Mouse (Mus musculus) embryonic facial prominence, embryonic 15.5 days (tissue): ENCODE data around the gene Tmem120b. TPM values are rescaled to one million over a fixed set of nuclear protein-coding genes. Genes with fewer than 3 reads are reported as not detected.
A peak's percentile ranks its signal among the peaks of the same experiment; 100 is the strongest.

Source experiments
- ATAC-seq: fragments of 200-750 bp; cut with Nextera tagmentation; 2 replicates; pipeline ENCODE4 v1.8.0; 2017; ENCODE audit warnings: low read depth, moderate TSS enrichment; ENCODE audit not compliant: insufficient number of reproducible peaks, low FRiP score, low TSS enrichment
- H3K27ac ChIP-seq: fragments of 300-500 bp; sonication (generic); replicated peaks from 2 replicates; pipeline ENCODE4 v1.5.1; 2015; ENCODE audit warnings: mild to moderate bottlenecking, inconsistent platforms
- H3K27me3 ChIP-seq: fragments of 300-500 bp; sonication (generic); 2 replicates; pipeline ENCODE4 v1.6.1; 2015; ENCODE audit warnings: inconsistent platforms
- H3K36me3 ChIP-seq: fragments of 300-500 bp; sonication (generic); 2 replicates; pipeline ENCODE4 v1.6.1; 2015; ENCODE audit warnings: mild to moderate bottlenecking, inconsistent platforms
- H3K4me1 ChIP-seq: fragments of 300-500 bp; sonication (generic); 2 replicates; pipeline ENCODE4 v1.6.1; 2015; ENCODE audit warnings: inconsistent platforms
- H3K4me2 ChIP-seq: fragments of 300-500 bp; sonication (generic); replicated peaks from 2 replicates; pipeline ENCODE4 v1.6.1; 2015; ENCODE audit warnings: mild to moderate bottlenecking, inconsistent platforms
- H3K4me3 ChIP-seq: fragments of 300-500 bp; sonication (generic); replicated peaks from 2 replicates; pipeline ENCODE4 v1.5.1; 2015; ENCODE audit warnings: mild to moderate bottlenecking, inconsistent platforms
- H3K9ac ChIP-seq: fragments of 300-500 bp; sonication (generic); 2 replicates; pipeline ENCODE4 v1.6.1; 2015; ENCODE audit warnings: inconsistent platforms
- H3K9me3 ChIP-seq: fragments of 300-500 bp; sonication (generic); replicated peaks from 2 replicates; pipeline ENCODE4 v1.6.1; 2016; ENCODE audit warnings: inconsistent platforms
- WGBS: fragments of 180-500 bp; shearing (Covaris S2); methylation state at CpG from one replicate; pipeline ENCODE4 v1.1.7; 2015; 5-methylcytosine and 5-hydroxymethylcytosine counted together
- polyA plus RNA-seq: library from polyadenylated mRNA; unstranded; fragments of >200 nt; fragmentation: Nextera tagmentation; extraction: Ambion mirVana; gene quantifications from 2 replicates; pipeline ENCODE4 v1.2.1, GENCODE M21; 2015

Tmem120b gene
- polyA plus RNA-seq, 1 experiment from 2014 or later, result 19.4 TPM

DNA sequence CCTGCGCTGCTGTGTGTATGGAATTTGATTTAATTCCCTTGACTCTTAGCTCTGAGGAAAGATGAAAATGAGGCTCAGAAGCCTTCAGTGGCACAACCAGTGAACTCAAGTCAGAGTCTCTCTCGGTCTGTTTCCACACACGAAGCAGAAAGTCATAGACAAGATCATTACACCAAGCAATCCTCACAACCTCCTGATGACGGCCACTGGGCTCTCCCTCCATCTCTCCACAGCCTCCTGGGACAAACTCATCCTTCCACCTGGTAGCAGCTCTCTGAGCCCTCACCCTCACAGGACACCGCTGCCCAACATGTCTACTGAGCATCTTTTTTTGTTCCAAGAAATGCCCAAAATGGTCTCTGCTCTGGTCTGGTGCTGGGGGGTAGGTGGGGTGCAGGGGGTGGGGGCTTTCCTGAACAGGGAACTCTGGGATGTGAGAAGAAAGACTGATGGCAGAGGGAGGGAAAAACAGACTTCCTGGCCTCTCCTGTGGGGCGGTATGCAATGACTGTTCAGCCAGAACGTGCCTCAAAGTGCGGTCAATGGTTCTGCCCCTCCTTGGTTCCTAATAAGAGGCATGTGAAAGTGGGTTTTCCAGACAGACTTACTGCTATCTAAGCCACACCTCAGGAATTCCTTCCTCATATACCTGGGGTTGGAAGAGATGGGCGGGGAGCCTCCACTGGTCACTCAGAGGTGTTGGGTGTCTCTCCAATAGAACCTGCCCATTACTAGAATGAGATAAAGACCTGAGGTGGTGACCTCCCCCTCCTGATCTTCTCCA is 62.0 kb downstream of the Tmem120b start:
- no peak overlapping the region for H3K27ac ChIP-seq
- H3K36me3 ChIP-seq, result 0 out of 2 replicates have a peak, but pooled peaks cover 13% of the 10 kb centered on the region
- H3K9me3 ChIP-seq, result no peaks in the 10 kb centered on the region
- ATAC-seq, result no peak
- no peaks in the 10 kb centered on the region for H3K27me3 ChIP-seq
- H3K9ac ChIP-seq, result no peak overlapping the region
- no peak overlapping the region for H3K4me3 ChIP-seq
- no peak overlapping the region for H3K4me2 ChIP-seq
- peaks cover 48% of the 10 kb centered on the region for H3K4me1 ChIP-seq
- 81% methylated on average over 9 of the region's 9 CpGs for WGBS

DNA sequence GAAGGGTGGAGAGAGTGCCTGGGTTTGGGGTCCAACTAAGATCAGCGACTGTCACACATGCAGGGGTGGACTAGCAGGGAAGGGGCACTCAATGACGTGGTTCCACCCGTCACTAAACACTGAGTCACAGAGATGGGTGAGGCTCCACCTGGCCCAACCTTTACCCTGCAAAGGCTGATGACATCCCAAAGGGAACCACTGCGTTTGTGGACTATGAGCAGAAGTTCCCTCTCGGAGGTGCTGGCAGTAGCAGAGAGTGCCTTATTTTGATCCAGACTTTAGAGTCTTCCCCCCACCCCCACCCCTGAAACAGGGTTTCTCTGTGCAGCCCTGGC is 62.6 kb downstream of the Tmem120b start:
- H3K4me2 ChIP-seq, result no peak overlapping the region
- WGBS, result 76% methylated on average over 5 of the region's 5 CpGs
- 0 out of 2 replicates have a peak, but pooled peaks cover 10% of the 10 kb centered on the region for H3K36me3 ChIP-seq
- H3K27me3 ChIP-seq, result no peaks in the 10 kb centered on the region
- peaks cover 54% of the 10 kb centered on the region for H3K4me1 ChIP-seq
- no peak overlapping the region for H3K9ac ChIP-seq
- H3K9me3 ChIP-seq, result no peaks in the 10 kb centered on the region
- no peak for ATAC-seq
- H3K27ac ChIP-seq, result no peak overlapping the region
- no peak overlapping the region for H3K4me3 ChIP-seq

DNA sequence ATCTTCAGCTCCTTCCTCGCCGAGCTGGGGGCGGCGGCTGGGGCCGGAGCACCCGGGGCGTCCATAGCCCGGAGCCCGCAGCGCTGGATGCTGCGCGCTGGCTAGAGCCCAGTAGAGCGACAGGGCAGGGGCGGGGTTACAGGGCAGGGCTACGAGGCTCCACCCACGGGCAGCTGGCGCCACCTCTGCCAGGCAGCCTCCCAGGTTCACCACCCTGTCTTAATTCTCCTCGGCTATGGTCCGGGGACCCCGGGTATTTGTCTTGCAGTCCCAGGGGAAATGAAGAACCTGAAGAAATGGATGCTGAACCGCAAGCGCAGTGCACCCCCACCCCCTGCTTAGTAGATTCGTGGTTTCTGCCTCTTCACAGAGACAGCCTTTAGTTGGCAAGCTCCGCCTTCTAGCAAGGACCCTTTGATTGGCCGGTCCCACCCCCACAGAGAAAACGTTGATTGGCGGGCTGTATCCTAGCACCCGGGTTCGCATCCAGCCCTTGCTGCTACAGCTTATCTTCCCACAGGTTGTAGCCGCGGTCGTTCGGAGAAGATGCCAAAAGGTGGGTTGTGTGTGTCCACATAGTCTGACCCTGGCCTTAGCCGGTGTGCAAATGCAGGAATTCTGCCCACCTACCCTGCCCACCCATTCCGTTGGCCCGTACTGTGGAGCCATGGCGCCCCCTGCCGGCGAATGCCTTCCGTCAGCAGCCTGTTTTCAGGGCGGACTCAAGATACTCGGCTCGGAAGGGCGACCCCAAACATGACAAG is 64.3 kb downstream of the Tmem120b start, which contains the start of gene Rhof:
TSS of gene Rhof (minus strand) at position 385 of the 764 bp plus-strand sequence.
- WGBS, result 2% methylated on average over 44 of the region's 44 CpGs
- Histone ChIP-seq H3K9me3 (no peaks in the 10 kb centered on the region), H3K4me3 (peak within 1 kb of the TSS; percentile 49), H3K27me3 (no peaks in the 10 kb centered on the region), H3K9ac (peak within 1 kb of the TSS; percentile 37; the same call in 1 of the 2 replicates), H3K4me2 (peak within 1 kb of the TSS; percentile 86), H3K4me1 (peaks cover 71% of the 10 kb centered on the region), H3K27ac (peak within 1 kb of the TSS; percentile 100), H3K36me3 (0 out of 2 replicates have a peak, but pooled peaks cover 7% of the 10 kb centered on the region)
- peak; percentile 63 for ATAC-seq

DNA sequence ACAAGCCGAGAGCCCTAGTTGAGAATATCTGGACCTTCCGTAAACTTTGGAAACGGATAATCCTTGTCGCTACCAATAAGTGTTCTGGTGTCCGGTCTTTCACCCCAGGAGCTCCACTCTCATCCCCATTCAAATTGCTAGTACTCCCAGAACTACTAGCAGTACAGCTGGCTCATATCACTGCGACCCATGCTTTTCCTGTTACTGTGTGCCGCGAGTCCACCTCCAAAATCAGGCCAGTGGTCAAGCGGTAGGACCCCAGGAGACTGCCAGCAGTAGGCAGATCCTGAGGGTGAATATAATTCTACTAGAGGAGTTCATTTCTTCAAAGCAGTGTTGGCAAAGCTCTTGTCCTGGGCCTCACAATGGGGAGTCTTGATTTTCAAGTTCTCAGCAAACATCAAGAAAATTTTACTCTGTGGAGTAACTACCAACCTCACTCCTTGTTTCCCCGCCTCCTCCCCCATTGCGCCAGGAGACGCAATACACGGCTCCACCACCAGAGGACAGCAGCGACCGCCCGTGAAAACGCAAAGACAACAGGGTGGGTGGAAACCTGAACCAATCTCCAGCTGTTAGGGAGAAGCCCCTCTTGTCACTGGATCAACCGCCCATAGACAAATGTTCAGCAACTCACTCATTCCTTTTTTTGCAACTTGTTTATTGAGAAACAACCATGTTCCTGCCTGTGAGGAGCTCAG is 65.0 kb downstream of the Tmem120b start:
- peak overlapping the region; percentile 100 for H3K27ac ChIP-seq
- H3K36me3 ChIP-seq, result 0 out of 2 replicates have a peak, but pooled peaks cover 7% of the 10 kb centered on the region
- H3K9ac ChIP-seq, result no peak overlapping the region
- no peaks in the 10 kb centered on the region for H3K9me3 ChIP-seq
- peak overlapping the region; percentile 49 for H3K4me3 ChIP-seq
- H3K4me2 ChIP-seq, result peak overlapping the region; percentile 86
- H3K27me3 ChIP-seq, result no peaks in the 10 kb centered on the region
- peaks cover 78% of the 10 kb centered on the region for H3K4me1 ChIP-seq
- ATAC-seq, result no peak
- 17% methylated on average over 18 of the region's 18 CpGs for WGBS

DNA sequence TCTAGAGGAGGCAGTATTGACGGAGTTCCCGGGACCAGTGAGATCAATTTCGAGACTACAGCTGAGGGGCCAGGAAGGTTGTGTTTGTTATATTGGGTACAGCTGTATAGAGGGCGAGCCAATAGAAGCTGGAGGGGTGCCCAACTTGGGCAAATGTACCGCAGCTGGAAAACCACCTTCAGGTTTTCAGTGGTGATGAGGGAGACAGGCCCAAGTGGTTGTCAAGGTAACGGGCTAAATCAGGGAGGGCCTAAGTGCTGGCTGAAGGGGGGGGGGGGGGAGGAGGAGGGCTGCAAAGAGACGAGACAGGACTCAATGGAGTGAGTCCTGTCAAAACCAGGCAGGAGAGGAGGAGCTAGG is 65.5 kb downstream of the Tmem120b start:
- Histone ChIP-seq H3K27ac (peak overlapping the region; percentile 100), H3K4me3 (no peak overlapping the region), H3K9ac (no peak overlapping the region), H3K9me3 (no peaks in the 10 kb centered on the region), H3K27me3 (no peaks in the 10 kb centered on the region), H3K4me2 (0 out of 2 replicates have a peak overlapping the region, but pooled peaks have one; percentile 97), H3K4me1 (peaks cover 76% of the 10 kb centered on the region), H3K36me3 (0 out of 2 replicates have a peak, but pooled peaks cover 7% of the 10 kb centered on the region)
- ATAC-seq, result no peak
- 14% methylated on average over 6 of the region's 7 CpGs for WGBS

DNA sequence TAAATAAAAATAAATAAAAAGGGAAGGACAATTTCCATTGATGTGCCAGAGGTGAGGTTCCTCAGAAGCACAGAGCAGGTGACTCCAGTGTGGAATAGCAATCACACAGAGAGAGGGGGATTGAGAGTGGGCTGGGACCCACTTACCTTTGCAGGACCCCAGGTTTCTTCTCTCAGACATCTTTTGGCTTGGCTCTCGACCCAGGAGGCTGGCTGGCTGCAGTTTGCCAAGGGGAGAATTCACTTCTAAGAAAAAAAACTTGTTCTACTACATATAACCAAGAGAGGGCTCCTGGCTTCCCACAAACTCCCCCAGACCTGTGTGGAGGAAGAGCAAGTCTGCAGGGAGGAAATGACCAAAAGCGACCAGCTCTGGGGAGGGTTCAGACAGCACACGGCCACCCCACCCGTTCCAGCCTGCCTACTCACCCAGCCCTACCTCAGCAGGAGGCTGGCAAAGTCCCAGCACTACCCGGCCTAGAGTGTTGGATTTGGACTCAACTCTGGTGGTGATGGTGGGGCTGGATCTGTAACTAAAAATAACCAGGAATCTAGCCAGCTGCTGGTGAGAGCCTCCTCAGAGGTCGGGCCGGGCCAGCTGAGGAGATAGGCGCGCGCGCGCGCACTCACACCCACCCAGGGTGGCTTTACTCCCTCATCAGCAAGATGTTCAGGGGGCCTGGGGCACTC is 66.1 kb downstream of the Tmem120b start:
- 25% methylated on average over 13 of the region's 13 CpGs for WGBS
- no peak overlapping the region for H3K9ac ChIP-seq
- H3K27ac ChIP-seq, result peak overlapping the region; percentile 100
- H3K27me3 ChIP-seq, result no peaks in the 10 kb centered on the region
- no peaks in the 10 kb centered on the region for H3K9me3 ChIP-seq
- H3K4me2 ChIP-seq, result peak overlapping the region; percentile 97
- ATAC-seq, result no peak
- peak overlapping the region; percentile 85 for H3K4me3 ChIP-seq
- H3K4me1 ChIP-seq, result peaks cover 72% of the 10 kb centered on the region
- 0 out of 2 replicates have a peak, but pooled peaks cover 7% of the 10 kb centered on the region for H3K36me3 ChIP-seq

DNA sequence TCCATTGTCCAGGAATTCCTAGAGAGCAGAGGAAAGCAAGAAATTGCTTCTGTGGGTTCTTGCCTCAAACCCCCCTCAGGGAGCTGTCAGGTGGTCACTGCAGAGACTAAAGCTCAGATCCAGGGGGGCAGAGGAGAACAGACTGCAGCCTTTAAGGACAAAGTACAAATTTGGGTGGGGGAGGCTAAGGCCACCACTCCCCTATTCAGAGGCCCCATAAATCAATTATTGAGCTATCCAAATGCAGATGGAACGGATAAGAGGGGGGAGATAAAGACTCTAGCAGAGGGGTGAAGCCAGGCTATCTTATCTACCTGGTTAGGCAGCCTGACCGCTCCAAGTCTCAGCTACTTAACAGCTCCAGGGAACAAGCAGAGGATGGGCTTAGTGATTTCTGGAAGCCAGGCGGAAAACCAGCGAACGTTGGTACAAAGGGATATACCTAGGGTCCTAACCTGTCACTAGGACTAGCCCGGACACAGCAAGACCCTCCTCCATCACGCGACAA is 66.7 kb downstream of the Tmem120b start:
- H3K27ac ChIP-seq, result peak overlapping the region; percentile 100
- H3K4me2 ChIP-seq, result peak overlapping the region; percentile 97
- H3K9me3 ChIP-seq, result no peaks in the 10 kb centered on the region
- H3K4me1 ChIP-seq, result peaks cover 72% of the 10 kb centered on the region
- H3K27me3 ChIP-seq, result no peaks in the 10 kb centered on the region
- peak overlapping the region; percentile 85 for H3K4me3 ChIP-seq
- 21% methylated on average over 8 of the region's 8 CpGs for WGBS
- no peak for ATAC-seq
- 0 out of 2 replicates have a peak, but pooled peaks cover 7% of the 10 kb centered on the region for H3K36me3 ChIP-seq
- no peak overlapping the region for H3K9ac ChIP-seq

DNA sequence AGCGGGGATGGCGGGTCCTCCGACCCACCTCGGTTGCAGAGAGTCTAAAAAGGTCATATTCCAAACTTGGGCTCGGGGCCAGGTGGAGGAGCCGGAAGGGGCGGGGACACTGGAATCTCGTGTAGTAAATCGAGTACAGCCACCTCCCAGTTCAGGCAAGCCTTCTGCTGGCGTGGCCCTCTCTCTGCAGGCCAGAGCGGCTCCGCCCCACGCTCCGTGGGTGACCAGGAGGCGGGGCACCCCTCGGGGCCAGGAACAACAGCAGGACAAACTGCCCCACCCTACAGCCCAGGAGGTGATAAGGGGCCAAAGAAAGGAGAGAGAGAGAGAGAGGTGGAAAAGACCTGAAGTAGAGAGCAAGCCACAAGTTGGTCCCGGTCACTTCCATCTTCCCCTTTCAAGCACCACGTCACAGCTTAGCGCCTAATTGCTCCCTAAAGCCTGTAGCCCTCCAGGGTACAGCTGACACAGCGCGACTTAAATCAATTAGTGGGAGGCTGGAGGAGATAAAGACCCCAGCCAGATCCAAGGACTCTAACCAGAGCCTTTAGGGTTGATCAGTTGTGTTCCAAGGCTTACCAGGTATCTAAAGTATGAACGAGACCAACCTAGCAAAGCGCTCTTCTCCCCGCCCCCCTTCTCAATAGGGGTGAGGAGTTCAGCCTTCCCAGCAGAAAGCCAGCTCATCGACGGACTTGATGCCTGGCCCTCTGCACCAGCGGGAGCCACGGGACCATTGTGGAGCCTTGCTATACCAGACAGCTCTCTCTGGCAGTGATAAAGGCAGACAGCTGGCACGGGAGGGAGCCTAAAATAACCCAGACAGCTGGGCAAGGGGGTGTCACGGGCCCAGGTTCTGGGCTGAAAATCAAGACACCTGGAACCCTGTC is 67.5 kb downstream of the Tmem120b start:
- Histone ChIP-seq H3K4me1 (peaks cover 72% of the 10 kb centered on the region), H3K9me3 (no peaks in the 10 kb centered on the region), H3K9ac (peak overlapping the region; percentile 40; the same call in 1 of the 2 replicates), H3K4me2 (peak overlapping the region; percentile 97), H3K27me3 (no peaks in the 10 kb centered on the region), H3K4me3 (peak overlapping the region; percentile 85), H3K27ac (peak overlapping the region; percentile 100), H3K36me3 (0 out of 2 replicates have a peak, but pooled peaks cover 7% of the 10 kb centered on the region)
- WGBS, result 3% methylated on average over 30 of the region's 30 CpGs
- ATAC-seq, result no peak; the same call in 1 of the 2 replicates

DNA sequence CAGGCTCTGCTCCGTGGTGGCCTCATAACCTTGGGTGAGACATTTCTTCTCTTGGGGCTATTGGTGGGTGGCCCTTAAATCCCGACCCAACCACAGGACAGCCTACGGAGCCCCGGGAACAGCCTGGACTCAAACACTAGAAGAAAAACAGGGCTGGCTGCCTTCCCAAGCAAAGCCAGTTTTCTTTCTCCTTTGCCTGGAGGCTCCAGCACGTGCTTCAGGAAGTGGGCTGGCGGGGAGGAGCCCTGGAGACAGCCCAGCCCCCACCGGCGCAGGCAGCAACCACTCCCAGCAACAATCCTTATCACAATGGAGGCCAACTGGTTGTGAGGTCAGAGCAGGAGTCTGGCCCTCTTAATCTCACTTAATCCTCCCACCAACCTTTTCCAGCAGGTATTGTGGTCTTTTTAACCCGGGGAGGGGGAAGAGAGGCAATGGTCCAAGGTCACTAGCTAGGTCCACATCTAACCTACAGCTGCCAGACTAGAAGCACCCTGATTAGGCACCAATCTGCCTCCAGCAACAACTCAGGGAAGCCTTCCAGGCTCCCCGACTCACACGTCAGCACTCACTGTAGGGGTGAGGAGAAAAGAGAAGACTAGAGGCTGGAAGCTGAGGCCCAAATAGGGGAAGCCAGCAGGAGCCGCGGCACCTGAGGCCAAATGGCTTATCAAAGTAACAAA is 68.3 kb downstream of the Tmem120b start:
- H3K36me3 ChIP-seq, result 0 out of 2 replicates have a peak, but pooled peaks cover 7% of the 10 kb centered on the region
- ATAC-seq, result peak; percentile 48
- peaks cover 70% of the 10 kb centered on the region for H3K4me1 ChIP-seq
- 1% methylated on average over 13 of the region's 13 CpGs for WGBS
- no peaks in the 10 kb centered on the region for H3K9me3 ChIP-seq
- H3K9ac ChIP-seq, result peak overlapping the region; percentile 40
- H3K4me2 ChIP-seq, result peak overlapping the region; percentile 97
- peak overlapping the region; percentile 85 for H3K4me3 ChIP-seq
- peak overlapping the region; percentile 100 for H3K27ac ChIP-seq
- H3K27me3 ChIP-seq, result no peaks in the 10 kb centered on the region
